Mouse (Mus musculus) lung, adult 2 months (tissue): ENCODE measurements at regions not wholly inside any gene's neighbourhood (a gene's known extent, or its start where the extent isn't known, plus 50 kb on each side); places are given as distances from the start of the nearest gene placed in this dataset.

Experiments used
- DNase-seq: peaks from one replicate; pipeline ENCODE4 v3.0.0; 2022
- H3K4me1 ChIP-seq: fragments of 200-500 bp; 2 replicates; pipeline ENCODE4 v1.6.1; 2011; ENCODE audit warnings: low read length; ENCODE audit not compliant: control insufficient read depth, insufficient read depth
- H3K4me3 ChIP-seq: fragments of 200-500 bp; replicated peaks from 2 replicates; pipeline ENCODE3; 2011; ENCODE audit warnings: low read depth, mild to moderate bottlenecking, control low read depth, low read length; ENCODE audit errors: extremely low read depth
- CTCF ChIP-seq: fragments of 200-500 bp; IDR thresholded peaks from 2 replicates; pipeline ENCODE4 v1.5.1; 2011; ENCODE audit warnings: mild to moderate bottlenecking, low read length, control low read depth; ENCODE audit not compliant: insufficient read depth
- POLR2A ChIP-seq: fragments of 200-500 bp; IDR thresholded peaks from 2 replicates; pipeline ENCODE4 v1.6.1; 2011; ENCODE audit warnings: low read depth, mild to moderate bottlenecking, control low read depth, low read length, borderline replicate concordance; ENCODE audit errors: extremely low read depth
- WGBS: fragments of 180-500 bp; shearing (Covaris S2); methylation state at CpG from one replicate; pipeline ENCODE4 v1.1.7; 2018; 5-methylcytosine and 5-hydroxymethylcytosine counted together

DNA sequence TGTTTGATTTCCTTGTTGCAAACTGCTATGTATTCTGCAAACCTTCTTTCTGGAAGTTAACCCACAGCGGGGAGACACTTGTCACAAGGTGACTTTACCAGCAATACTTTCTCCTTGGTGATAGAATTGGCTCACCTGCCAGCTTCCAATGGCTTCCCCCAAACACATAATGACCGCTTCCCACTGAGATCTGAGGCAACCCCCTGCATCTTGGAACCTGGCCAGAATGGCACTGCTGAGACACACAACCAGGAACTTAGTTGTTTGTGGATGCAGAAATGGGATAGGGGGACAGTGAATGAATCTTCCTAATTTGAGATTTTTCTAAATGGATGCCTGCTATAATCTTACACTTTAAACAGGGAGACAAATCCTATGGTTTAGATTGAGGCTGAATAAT is 224.3 kb upstream of the Dph6 start:
- DNase-seq: no peak
- H3K4me3 ChIP-seq: no peak overlapping the region
- no peak for TF ChIP-seq CTCF
- TF ChIP-seq POLR2A: no peak
- no peaks in the 10 kb centered on the region for H3K4me1 ChIP-seq
- whole genome bisulfite sequencing: 71% methylated on average over 2 of the region's 2 CpGs

DNA sequence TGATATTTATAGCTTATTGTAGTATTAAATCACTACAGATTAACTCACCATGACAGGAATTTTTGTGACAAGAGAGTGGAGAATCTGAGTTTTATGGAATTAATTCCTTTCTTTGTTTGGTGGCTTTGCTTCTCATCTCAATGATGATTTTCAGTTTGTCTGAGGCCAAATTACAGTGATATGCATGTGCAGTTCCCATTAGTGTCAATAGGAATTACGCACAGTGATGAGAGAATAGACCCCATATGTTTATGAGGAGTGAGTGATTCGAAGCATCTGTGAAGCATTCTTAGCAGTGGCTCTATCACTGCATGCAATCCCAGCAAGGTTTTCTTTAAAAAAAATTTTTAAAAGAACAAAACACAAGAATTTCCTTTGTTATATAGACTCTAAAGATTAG is 225.0 kb upstream of the Dph6 start:
- Histone ChIP-seq H3K4me1 (no peaks in the 10 kb centered on the region), H3K4me3 (no peak overlapping the region)
- TF ChIP-seq POLR2A (no peak), CTCF (no peak)
- DNase-seq: no peak
- 76% methylated on average over 2 of the region's 2 CpGs for WGBS

DNA sequence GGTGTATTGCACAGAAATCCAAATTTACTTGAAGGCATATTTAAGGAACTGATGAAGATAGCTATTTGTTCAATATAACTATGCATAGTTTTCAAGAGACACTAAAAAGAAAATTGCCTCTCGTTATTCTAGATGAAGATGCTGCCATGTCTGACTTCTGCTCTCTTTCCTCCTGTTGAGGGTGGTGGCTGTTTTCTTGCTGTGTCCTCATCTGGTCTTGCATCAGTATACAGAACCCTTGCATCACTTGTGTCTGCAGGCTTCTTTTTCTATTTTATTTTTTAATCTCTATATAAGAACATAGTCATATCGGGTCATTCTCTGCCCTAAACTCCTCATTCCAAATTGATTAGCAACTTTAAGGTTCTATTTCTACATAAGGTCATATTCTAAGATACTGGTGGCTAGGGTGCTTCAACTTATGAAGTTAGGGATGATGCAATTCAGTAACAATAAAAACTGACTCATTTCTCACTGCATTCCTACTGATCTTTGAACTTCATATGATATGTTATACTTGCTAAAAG is 231.0 kb upstream of the Dph6 start:
- TF ChIP-seq CTCF: no peak
- no peak for TF ChIP-seq POLR2A

DNA sequence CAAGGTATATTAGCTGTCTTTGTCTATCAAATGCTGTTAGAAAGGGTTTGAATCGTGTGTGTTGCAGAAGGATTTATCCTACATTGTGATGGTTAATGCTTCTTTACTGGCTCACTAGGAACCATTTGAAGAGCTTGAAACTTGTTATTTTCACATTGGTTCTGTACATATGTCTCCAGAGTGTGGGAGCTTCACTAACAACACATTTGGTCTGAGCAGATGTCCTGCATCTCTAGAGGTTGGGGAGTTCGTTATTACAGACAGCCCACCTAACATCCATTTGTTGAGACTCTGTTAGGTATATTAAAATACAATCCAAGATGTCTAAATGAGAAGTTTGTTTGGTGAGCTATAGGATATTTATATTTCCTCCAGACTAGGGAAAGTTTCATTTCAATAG is 244.0 kb upstream of the Dph6 start:
- DNase-seq: no peak
- WGBS: 84% methylated on average over 2 of the region's 2 CpGs
- Histone ChIP-seq H3K4me3 (no peak overlapping the region), H3K4me1 (no peaks in the 10 kb centered on the region)
- TF ChIP-seq CTCF (no peak), POLR2A (no peak)

More for the DNA sequence above, 231.0 kb upstream of the Dph6 start:
- 88% methylated on average over 2 of the region's 2 CpGs for whole genome bisulfite sequencing
- H3K4me1 ChIP-seq: no peaks in the 10 kb centered on the region
- H3K4me3 ChIP-seq: no peak overlapping the region
- DNase-seq: no peak

DNA sequence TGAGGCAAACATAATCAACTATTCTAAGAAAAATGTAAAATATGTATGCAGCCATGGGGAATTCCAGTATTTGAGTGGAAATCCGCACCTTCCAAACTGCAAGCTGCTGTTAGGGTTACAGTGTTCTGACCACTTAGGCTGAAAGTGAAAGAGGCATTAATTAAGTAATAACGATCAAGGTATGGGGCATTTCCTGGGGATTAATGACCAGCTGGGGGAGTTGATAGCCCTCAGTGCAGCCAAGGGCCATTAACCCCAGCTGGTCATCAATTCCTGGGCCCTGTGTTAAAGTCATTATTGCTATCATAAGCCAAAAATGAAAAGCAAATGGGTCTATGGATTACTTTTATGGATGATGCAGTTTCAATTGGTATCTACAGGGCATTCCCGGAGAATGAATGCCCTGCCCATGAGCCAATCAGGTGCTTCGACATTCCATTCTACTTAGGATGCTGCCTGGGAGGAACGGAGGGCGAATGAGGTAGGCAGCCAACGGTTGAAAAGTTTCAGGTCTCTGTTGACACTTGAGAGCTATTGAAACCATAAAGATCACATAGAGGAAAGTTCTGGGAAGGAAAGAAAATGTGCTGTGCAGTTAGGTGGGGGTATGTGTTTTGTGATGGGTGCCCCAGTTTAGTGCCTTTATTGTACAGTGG is 257.2 kb upstream of the Dph6 start:
- DNase-seq: no peak
- no peaks in the 10 kb centered on the region for H3K4me1 ChIP-seq
- H3K4me3 ChIP-seq: no peak overlapping the region
- TF ChIP-seq CTCF (no peak), POLR2A (no peak)
- 61% methylated on average over 7 of the region's 7 CpGs for whole genome bisulfite sequencing

DNA sequence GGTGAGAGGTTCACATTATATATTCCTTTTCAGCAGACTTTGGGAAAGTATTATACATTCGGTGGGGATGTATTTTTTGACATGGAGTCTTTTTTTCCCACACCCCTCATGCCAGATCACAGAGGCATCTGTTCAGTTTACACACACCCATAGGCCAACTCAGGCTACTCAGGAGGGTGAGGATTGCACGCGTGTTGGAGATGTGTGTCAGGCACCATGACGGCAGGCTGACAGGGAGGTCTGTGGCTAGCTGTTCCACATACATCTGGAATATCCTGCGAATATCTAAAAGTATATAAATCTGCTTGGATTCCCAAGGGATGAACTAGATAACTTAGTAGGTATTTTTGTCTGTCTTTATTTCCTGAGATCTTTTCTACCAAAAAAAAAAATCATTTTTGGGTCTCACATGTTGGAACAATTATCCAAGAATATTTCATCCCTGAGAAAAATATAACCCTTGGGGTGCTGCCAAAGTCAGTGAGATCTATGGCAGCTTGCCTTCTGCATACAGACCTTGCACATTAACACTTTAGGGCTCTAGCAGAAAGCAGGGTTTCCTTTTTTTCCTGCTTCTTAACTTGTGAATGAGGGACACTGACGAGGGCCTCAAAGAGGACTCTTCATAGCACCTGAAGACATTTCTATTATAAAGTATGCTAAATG is 260.4 kb upstream of the Dph6 start:
- no peak overlapping the region for H3K4me3 ChIP-seq
- TF ChIP-seq CTCF (no peak), POLR2A (no peak)
- no peak for DNase-seq
- 73% methylated on average over 6 of the region's 6 CpGs for WGBS
- H3K4me1 ChIP-seq: no peaks in the 10 kb centered on the region

DNA sequence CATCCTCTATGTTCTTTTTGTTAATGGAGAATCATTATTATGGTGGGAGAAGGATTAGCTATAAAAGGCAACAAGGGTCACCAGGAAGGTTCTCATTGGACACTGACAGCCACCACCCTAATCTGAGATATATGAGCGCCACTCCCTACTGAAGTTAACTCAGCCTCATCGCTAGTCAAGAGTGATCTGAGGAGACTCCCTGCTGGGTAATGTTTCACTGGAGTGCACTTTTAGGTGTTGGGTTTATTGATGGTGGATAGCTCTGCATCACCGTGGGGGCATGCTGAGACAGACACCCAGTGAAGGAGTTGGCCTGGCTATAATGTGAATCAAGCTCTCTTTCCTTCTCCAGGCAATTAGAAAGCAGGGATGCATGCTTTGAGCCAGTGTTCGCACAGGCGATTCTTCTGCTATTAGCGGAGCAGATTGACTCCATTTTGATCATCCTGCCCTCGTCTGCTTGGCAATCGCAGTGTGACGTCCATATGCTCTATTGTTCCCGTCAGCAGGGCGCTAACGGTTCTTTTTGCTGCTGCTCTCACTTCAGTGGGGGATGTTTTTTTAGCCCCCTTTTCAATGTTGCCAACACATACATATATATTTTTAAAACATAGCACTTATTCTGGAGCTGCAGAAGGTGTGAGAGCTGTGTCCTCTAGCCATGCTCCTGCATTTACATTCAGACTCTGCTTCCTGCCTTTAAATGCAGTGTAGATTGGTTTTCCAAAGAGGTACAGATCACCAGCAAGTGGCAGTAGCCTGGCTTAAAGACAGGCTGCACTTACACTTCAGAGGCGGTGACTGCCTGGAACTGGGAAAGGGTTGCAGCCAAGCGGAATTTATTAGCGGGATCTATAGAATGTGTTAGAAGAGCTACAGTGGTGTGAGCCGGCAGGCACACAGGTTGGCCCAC is 263.9 kb upstream of the Dph6 start:
- no peak overlapping the region for H3K4me3 ChIP-seq
- DNase-seq: no peak
- H3K4me1 ChIP-seq: no peaks in the 10 kb centered on the region
- WGBS: 84% methylated on average over 16 of the region's 16 CpGs
- TF ChIP-seq POLR2A: no peak
- TF ChIP-seq CTCF: no peak

DNA sequence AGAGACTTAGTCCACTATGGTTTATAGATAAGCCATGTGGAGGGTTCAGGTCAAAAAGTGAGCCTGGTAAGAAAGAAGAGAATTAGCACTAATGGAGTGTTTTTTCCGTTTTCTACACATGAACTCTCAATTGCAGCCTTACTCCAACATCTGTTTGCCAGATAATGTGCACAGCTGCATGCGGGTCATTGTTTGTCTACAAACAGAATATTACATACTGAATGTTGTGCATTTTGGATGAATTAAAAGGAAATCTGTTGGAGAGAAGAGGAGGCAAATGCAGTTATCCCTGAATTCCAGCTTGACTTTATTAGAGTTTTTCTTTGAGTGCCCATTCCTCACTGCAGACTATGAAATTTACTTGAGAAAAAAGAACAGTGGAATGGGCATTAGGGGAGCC is 269.1 kb upstream of the Dph6 start:
- TF ChIP-seq POLR2A (no peak), CTCF (no peak)
- WGBS: 74% methylated on average over 2 of the region's 2 CpGs
- no peaks in the 10 kb centered on the region for H3K4me1 ChIP-seq
- no peak overlapping the region for H3K4me3 ChIP-seq
- no peak for DNase-seq

DNA sequence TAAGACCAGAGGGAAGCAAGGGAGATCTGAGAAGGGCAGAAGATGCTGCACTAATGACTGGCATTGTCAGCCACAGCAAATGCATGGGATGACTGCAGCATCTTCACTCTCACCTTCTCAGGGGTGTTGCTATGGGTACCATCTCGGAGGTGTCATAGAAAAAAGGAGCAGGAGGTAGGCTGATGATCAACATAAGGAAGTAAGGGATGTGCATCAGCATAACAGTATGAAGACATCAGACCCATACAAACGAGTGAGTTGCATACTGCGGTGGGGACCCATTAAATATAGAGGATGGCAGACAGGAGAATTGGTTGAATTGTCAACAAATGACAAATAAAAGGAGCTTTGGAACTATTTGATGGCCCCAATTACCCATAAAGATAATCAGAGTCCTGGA is 280.7 kb upstream of the Dph6 start:
- no peak for DNase-seq
- H3K4me1 ChIP-seq: no peaks in the 10 kb centered on the region
- WGBS: 82% methylated on average over 3 of the region's 3 CpGs
- TF ChIP-seq CTCF (no peak), POLR2A (no peak)
- H3K4me3 ChIP-seq: no peak overlapping the region
